Mouse (Mus musculus) c-Kit-positive CD71-positive TER-119-positive erythroid progenitor cells, embryonic 14.5 days (primary cell): ENCODE measurements around the gene Per1.

ENCODE experiments used
- DNase-seq: peaks from one replicate; pipeline ENCODE4 v3.0.0-alpha.2; 2013; ENCODE audit warnings: low spot score

Per1 gene

GRCm38 (mm10) chr11:69114621-69115020, 19.6 kb downstream of the Per1 start:
- DNase-seq = no peak

- DNase-seq = no peak
Measured at GRCm38 (mm10) chr11:69116843-69117242, 21.8 kb downstream of the Per1 start.

GRCm38 (mm10) chr11:69117737-69118695, 23.0 kb downstream of the Per1 start:
- no peak for DNase-seq

- peak; percentile 89 for DNase-seq
Measured at GRCm38 (mm10) chr11:69118765-69119164, 23.7 kb downstream of the Per1 start.

- DNase-seq = no peak
Measured at GRCm38 (mm10) chr11:69119446-69120155, 24.6 kb downstream of the Per1 start.

- no peak for DNase-seq
Measured at GRCm38 (mm10) chr11:69120221-69121000, 25.4 kb downstream of the Per1 start, which contains the start of gene Hes7. Gene Hes7 (plus strand): TSS chr11:69120404.

GRCm38 (mm10) chr11:69121001-69121740, 26.2 kb downstream of the Per1 start:
- no peak for DNase-seq

GRCm38 (mm10) chr11:69121741-69122335, 26.8 kb downstream of the Per1 start:
- DNase-seq = no peak

- no peak for DNase-seq
Measured at GRCm38 (mm10) chr11:69122336-69122951, 27.4 kb downstream of the Per1 start, which contains the start of gene 9130213A22Rik. Gene 9130213A22Rik (minus strand): TSS chr11:69122589.

- peak; percentile 93 for DNase-seq
Measured at GRCm38 (mm10) chr11:69123056-69123692, 28.2 kb downstream of the Per1 start.

- DNase-seq = peak; percentile 92
Measured at GRCm38 (mm10) chr11:69123693-69124497, 28.9 kb downstream of the Per1 start.

GRCm38 (mm10) chr11:69124498-69124847, 29.5 kb downstream of the Per1 start:
- peak; percentile 85 for DNase-seq

GRCm38 (mm10) chr11:69125041-69125851, 30.2 kb downstream of the Per1 start:
- peak; percentile 92 for DNase-seq

GRCm38 (mm10) chr11:69125852-69125918, 30.7 kb downstream of the Per1 start, which contains the start of gene Aloxe3:
Gene Aloxe3 (plus strand): TSS chr11:69125896.
- no peak for DNase-seq

- DNase-seq = no peak
Measured at GRCm38 (mm10) chr11:69125919-69126705, 31.1 kb downstream of the Per1 start.

GRCm38 (mm10) chr11:69126706-69127095, 31.7 kb downstream of the Per1 start:
- DNase-seq = no peak

- DNase-seq = no peak
Measured at GRCm38 (mm10) chr11:69128426-69129122, 33.6 kb downstream of the Per1 start.

GRCm38 (mm10) chr11:69133566-69133922, 38.5 kb downstream of the Per1 start:
- DNase-seq = no peak
